Mouse (Mus musculus): ENCODE data around the gene Itgb5. TPM values are rescaled to one million over a fixed set of nuclear protein-coding genes. Genes with fewer than 3 reads are reported as not detected.

Gene Itgb5
- polyA plus RNA-seq, 2 experiments: 108 to 117 TPM

- no peaks in the 10 kb centered on the region for H3K27me3 ChIP-seq (ENCODE audit: control insufficient read depth, insufficient read depth, low read length)
- H3K4me2 ChIP-seq (replicated peaks; ENCODE audit: low read depth, low read length, severe bottlenecking): no peak overlapping the region
- H3K9ac ChIP-seq (ENCODE audit: low read depth, low read length, severe bottlenecking): no peak overlapping the region
- 76% methylated on average over 7 of the region's 7 CpGs for WGBS
- H3K36me3 ChIP-seq (ENCODE audit: control insufficient read depth, insufficient read depth, low read length): no peaks in the 10 kb centered on the region
- no peaks in the 10 kb centered on the region for H3K4me1 ChIP-seq (ENCODE audit: control insufficient read depth, insufficient read depth, low read length)
- TF ChIP-seq POLR2A (IDR thresholded peaks at IDR 0.05; ENCODE audit: borderline replicate concordance, extremely low read depth, insufficient read depth, insufficient read length): no peak
- H3K9me3 ChIP-seq (ENCODE audit: control insufficient read depth, low read length): no peaks in the 10 kb centered on the region
- ATAC-seq (ENCODE audit: low FRiP score, low read depth) (no peak), DNase-seq (ENCODE audit: low spot score) (no peak)
- H3K27ac ChIP-seq (replicated peaks; ENCODE audit: low read depth, low read length): no peak overlapping the region
- no peak overlapping the region for H3K4me3 ChIP-seq (replicated peaks; ENCODE audit: low read length)
Observed at GRCm38 (mm10) chr16:33786657-33787390, 42.6 kb upstream of the Itgb5 start.

GRCm38 (mm10) chr16:33793846-33794791 lies 35.3 kb upstream of the Itgb5 start, which contains the start of gene Muc13:
TSS of gene Muc13 (plus strand) at chr16:33794037.
- Histone ChIP-seq H3K4me1 (ENCODE audit: control insufficient read depth, insufficient read depth, low read length) (no peaks in the 10 kb centered on the region), H3K36me3 (ENCODE audit: control insufficient read depth, insufficient read depth, low read length) (no peaks in the 10 kb centered on the region), H3K27me3 (ENCODE audit: control insufficient read depth, insufficient read depth, low read length) (no peaks in the 10 kb centered on the region), H3K4me3 (replicated peaks; ENCODE audit: low read length) (no peak within 1 kb of the TSS), H3K27ac (replicated peaks; ENCODE audit: low read depth, low read length) (no peak within 1 kb of the TSS), H3K9ac (ENCODE audit: low read depth, low read length, severe bottlenecking) (no peak within 1 kb of the TSS), H3K9me3 (ENCODE audit: control insufficient read depth, low read length) (no peaks in the 10 kb centered on the region), H3K4me2 (replicated peaks; ENCODE audit: low read depth, low read length, severe bottlenecking) (no peak within 1 kb of the TSS)
- ATAC-seq (ENCODE audit: low FRiP score, low read depth) (no peak), DNase-seq (ENCODE audit: low spot score) (no peak)
- no peak for TF ChIP-seq POLR2A (IDR thresholded peaks at IDR 0.05; ENCODE audit: borderline replicate concordance, extremely low read depth, insufficient read depth, insufficient read length)
- WGBS: 86% methylated on average over 10 of the region's 10 CpGs

- Histone ChIP-seq H3K27ac (replicated peaks; ENCODE audit: low read depth, low read length) (no peak overlapping the region), H3K4me2 (replicated peaks; ENCODE audit: low read depth, low read length, severe bottlenecking) (no peak overlapping the region), H3K4me3 (replicated peaks; ENCODE audit: low read length) (no peak overlapping the region), H3K27me3 (ENCODE audit: control insufficient read depth, insufficient read depth, low read length) (no peaks in the 10 kb centered on the region), H3K4me1 (ENCODE audit: control insufficient read depth, insufficient read depth, low read length) (no peaks in the 10 kb centered on the region), H3K9ac (ENCODE audit: low read depth, low read length, severe bottlenecking) (no peak overlapping the region), H3K9me3 (ENCODE audit: control insufficient read depth, low read length) (no peaks in the 10 kb centered on the region), H3K36me3 (ENCODE audit: control insufficient read depth, insufficient read depth, low read length) (no peaks in the 10 kb centered on the region)
- DNase-seq (ENCODE audit: low spot score) (no peak), ATAC-seq (ENCODE audit: low FRiP score, low read depth) (no peak)
- WGBS: 77% methylated on average over 4 of the region's 4 CpGs
- no peak for TF ChIP-seq POLR2A (IDR thresholded peaks at IDR 0.05; ENCODE audit: borderline replicate concordance, extremely low read depth, insufficient read depth, insufficient read length)
Observed at GRCm38 (mm10) chr16:33795106-33795505, 34.4 kb upstream of the Itgb5 start.

DNA sequence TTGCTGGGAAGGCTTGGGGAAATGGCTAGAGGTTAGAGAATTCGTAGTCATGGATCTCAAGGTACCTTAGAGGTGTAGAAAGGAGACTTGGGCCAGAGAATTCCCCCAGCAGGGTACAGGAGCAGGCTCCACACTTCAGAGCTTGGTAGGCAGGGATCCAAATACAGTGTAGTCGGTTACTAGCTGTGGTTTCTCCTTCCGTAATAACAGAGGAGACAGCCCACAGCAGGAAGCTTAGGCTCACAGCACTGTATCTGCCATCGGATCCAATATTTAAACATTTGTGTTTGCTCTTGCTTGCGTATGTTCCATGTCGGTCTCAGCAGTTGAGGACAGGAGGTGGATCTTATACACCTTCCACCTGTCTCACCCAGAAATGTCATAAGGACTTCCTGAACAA lies 33.6 kb upstream of the Itgb5 start:
- no peak for ATAC-seq (ENCODE audit: low FRiP score, low read depth)
- Histone ChIP-seq H3K36me3 (ENCODE audit: control insufficient read depth, insufficient read depth, low read length) (no peaks in the 10 kb centered on the region), H3K9me3 (ENCODE audit: control insufficient read depth, low read length) (no peaks in the 10 kb centered on the region), H3K9ac (ENCODE audit: low read depth, low read length, severe bottlenecking) (no peak overlapping the region), H3K27me3 (ENCODE audit: control insufficient read depth, insufficient read depth, low read length) (no peaks in the 10 kb centered on the region), H3K4me3 (replicated peaks; ENCODE audit: low read length) (no peak overlapping the region), H3K4me2 (replicated peaks; ENCODE audit: low read depth, low read length, severe bottlenecking) (no peak overlapping the region), H3K27ac (replicated peaks; ENCODE audit: low read depth, low read length) (no peak overlapping the region), H3K4me1 (ENCODE audit: control insufficient read depth, insufficient read depth, low read length) (no peaks in the 10 kb centered on the region)
- no peak for TF ChIP-seq POLR2A (IDR thresholded peaks at IDR 0.05; ENCODE audit: borderline replicate concordance, extremely low read depth, insufficient read depth, insufficient read length)
- WGBS: 88% methylated on average over 6 of the region's 6 CpGs
- no peak for DNase-seq (ENCODE audit: low spot score)

GRCm38 (mm10) chr16:33796756-33797155 lies 32.7 kb upstream of the Itgb5 start:
- H3K9ac ChIP-seq (ENCODE audit: low read depth, low read length, severe bottlenecking): no peak overlapping the region
- H3K9me3 ChIP-seq (ENCODE audit: control insufficient read depth, low read length): no peaks in the 10 kb centered on the region
- 84% methylated on average over 3 of the region's 3 CpGs for WGBS
- no peaks in the 10 kb centered on the region for H3K4me1 ChIP-seq (ENCODE audit: control insufficient read depth, insufficient read depth, low read length)
- ATAC-seq (ENCODE audit: low FRiP score, low read depth): no peak
- no peak overlapping the region for H3K4me3 ChIP-seq (replicated peaks; ENCODE audit: low read length)
- DNase-seq (ENCODE audit: low spot score): no peak
- H3K4me2 ChIP-seq (replicated peaks; ENCODE audit: low read depth, low read length, severe bottlenecking): no peak overlapping the region
- TF ChIP-seq POLR2A (IDR thresholded peaks at IDR 0.05; ENCODE audit: borderline replicate concordance, extremely low read depth, insufficient read depth, insufficient read length): no peak
- H3K27ac ChIP-seq (replicated peaks; ENCODE audit: low read depth, low read length): no peak overlapping the region
- H3K27me3 ChIP-seq (ENCODE audit: control insufficient read depth, insufficient read depth, low read length): no peaks in the 10 kb centered on the region
- H3K36me3 ChIP-seq (ENCODE audit: control insufficient read depth, insufficient read depth, low read length): no peaks in the 10 kb centered on the region
